Mouse (Mus musculus): Measurements from ENCODE around the gene Pgrmc1. TPM values are rescaled to one million over a fixed set of nuclear protein-coding genes. Genes with fewer than 3 reads are reported as not detected.
A peak's percentile ranks its signal among the peaks of the same experiment; 100 is the strongest.

The Pgrmc1 gene
- polyA plus RNA-seq, 1 experiment from 2014 or later, result 240 TPM

GRCm38 (mm10) chrX:36599656-36600055 lies 1.6 kb downstream of the Pgrmc1 start:
- no peak for TF ChIP-seq CTCF (IDR thresholded peaks at IDR 0.05; ENCODE audit: low read depth)
- no peak for TF ChIP-seq EP300 (optimal IDR thresholded peaks at IDR 0.05)
- Histone ChIP-seq H3K27me3 (ENCODE audit: control insufficient read depth, insufficient read depth, low read length) (no peaks in the 10 kb centered on the region), H3K4me2 (replicated peaks; ENCODE audit: low read depth) (peak overlapping the region; percentile 57), H3K36me3 (ENCODE audit: control insufficient read depth, insufficient read depth, low read length) (no peaks in the 10 kb centered on the region), H3K9ac (ENCODE audit: low read length) (0 out of 2 replicates have a peak overlapping the region, but pooled peaks have one; percentile 4), H3K4me1 (replicated peaks; ENCODE audit: control insufficient read depth, insufficient read depth) (no peaks in the 10 kb centered on the region), H3K27ac (replicated peaks) (no peak overlapping the region), H3K4me3 (ENCODE audit: low read depth, low read length) (peak overlapping the region; percentile 65; the same call in 1 of the 2 replicates), H3K9me3 (ENCODE audit: control insufficient read depth, low read length) (no peaks in the 10 kb centered on the region)
- DNase-seq (ENCODE audit: low spot score), result no peak
- no peak for ATAC-seq (ENCODE audit: low FRiP score, low TSS enrichment)
- 43% methylated on average over 3 of the region's 3 CpGs for WGBS

GRCm38 (mm10) chrX:36600066-36600465 lies 2.1 kb downstream of the Pgrmc1 start:
- Histone ChIP-seq H3K9me3 (ENCODE audit: control insufficient read depth, low read length) (no peaks in the 10 kb centered on the region), H3K27ac (replicated peaks) (no peak overlapping the region), H3K4me2 (replicated peaks; ENCODE audit: low read depth) (no peak overlapping the region; the same call in 1 of the 2 replicates), H3K36me3 (ENCODE audit: control insufficient read depth, insufficient read depth, low read length) (no peaks in the 10 kb centered on the region), H3K4me1 (replicated peaks; ENCODE audit: control insufficient read depth, insufficient read depth) (no peaks in the 10 kb centered on the region), H3K27me3 (ENCODE audit: control insufficient read depth, insufficient read depth, low read length) (no peaks in the 10 kb centered on the region), H3K4me3 (ENCODE audit: low read depth, low read length) (no peak overlapping the region), H3K9ac (ENCODE audit: low read length) (no peak overlapping the region)
- DNase-seq (ENCODE audit: low spot score), result no peak
- 68% methylated on average over 8 of the region's 8 CpGs for WGBS
- no peak for TF ChIP-seq EP300 (optimal IDR thresholded peaks at IDR 0.05)
- no peak for TF ChIP-seq CTCF (IDR thresholded peaks at IDR 0.05; ENCODE audit: low read depth)
- no peak for ATAC-seq (ENCODE audit: low FRiP score, low TSS enrichment)

- 66% methylated on average over 2 of the region's 2 CpGs for WGBS
- no peak for TF ChIP-seq EP300 (optimal IDR thresholded peaks at IDR 0.05)
- no peak for TF ChIP-seq CTCF (IDR thresholded peaks at IDR 0.05; ENCODE audit: low read depth)
- ATAC-seq (ENCODE audit: low FRiP score, low TSS enrichment), result no peak
Observed at GRCm38 (mm10) chrX:36602926-36603325, 4.9 kb downstream of the Pgrmc1 start.

GRCm38 (mm10) chrX:36604040-36604439 lies 6.0 kb downstream of the Pgrmc1 start:
- no peaks in the 10 kb centered on the region for H3K36me3 ChIP-seq (ENCODE audit: control insufficient read depth, insufficient read depth, low read length)
- no peak for TF ChIP-seq EP300 (optimal IDR thresholded peaks at IDR 0.05)
- TF ChIP-seq CTCF (IDR thresholded peaks at IDR 0.05; ENCODE audit: low read depth), result peak; percentile 22; the same call in 1 of the 2 replicates
- DNase-seq (ENCODE audit: low spot score) (peak; percentile 14), ATAC-seq (ENCODE audit: low FRiP score, low TSS enrichment) (peak; percentile 70)
- WGBS, result 65% methylated on average over 4 of the region's 4 CpGs
- no peaks in the 10 kb centered on the region for H3K4me1 ChIP-seq (replicated peaks; ENCODE audit: control insufficient read depth, insufficient read depth)
- H3K9me3 ChIP-seq (ENCODE audit: control insufficient read depth, low read length), result no peaks in the 10 kb centered on the region
- no peaks in the 10 kb centered on the region for H3K27me3 ChIP-seq (ENCODE audit: control insufficient read depth, insufficient read depth, low read length)
- H3K27ac ChIP-seq (replicated peaks), result no peak overlapping the region; the same call in 1 of the 2 replicates
- no peak overlapping the region for H3K4me3 ChIP-seq (ENCODE audit: low read depth, low read length)
- no peak overlapping the region for H3K4me2 ChIP-seq (replicated peaks; ENCODE audit: low read depth)
- H3K9ac ChIP-seq (ENCODE audit: low read length), result no peak overlapping the region

More at GRCm38 (mm10) chrX:36602926-36603325, 4.9 kb downstream of the Pgrmc1 start:
- Histone ChIP-seq H3K9me3 (ENCODE audit: control insufficient read depth, low read length) (no peaks in the 10 kb centered on the region), H3K27me3 (ENCODE audit: control insufficient read depth, insufficient read depth, low read length) (no peaks in the 10 kb centered on the region), H3K4me3 (ENCODE audit: low read depth, low read length) (no peak overlapping the region), H3K9ac (ENCODE audit: low read length) (no peak overlapping the region), H3K4me1 (replicated peaks; ENCODE audit: control insufficient read depth, insufficient read depth) (no peaks in the 10 kb centered on the region), H3K4me2 (replicated peaks; ENCODE audit: low read depth) (no peak overlapping the region), H3K27ac (replicated peaks) (peak overlapping the region; percentile 18; the same call in 1 of the 2 replicates), H3K36me3 (ENCODE audit: control insufficient read depth, insufficient read depth, low read length) (no peaks in the 10 kb centered on the region)
- no peak for DNase-seq (ENCODE audit: low spot score)

GRCm38 (mm10) chrX:36609117-36609516 lies 11.1 kb downstream of the Pgrmc1 start:
- no peak overlapping the region for H3K9ac ChIP-seq (ENCODE audit: low read length)
- no peak overlapping the region for H3K4me3 ChIP-seq (ENCODE audit: low read depth, low read length)
- TF ChIP-seq EP300 (optimal IDR thresholded peaks at IDR 0.05) (no peak), CTCF (IDR thresholded peaks at IDR 0.05; ENCODE audit: low read depth) (no peak)
- no peak overlapping the region for H3K4me2 ChIP-seq (replicated peaks; ENCODE audit: low read depth)
- no peaks in the 10 kb centered on the region for H3K9me3 ChIP-seq (ENCODE audit: control insufficient read depth, low read length)
- WGBS, result 81% methylated on average over 2 of the region's 2 CpGs
- H3K36me3 ChIP-seq (ENCODE audit: control insufficient read depth, insufficient read depth, low read length), result no peaks in the 10 kb centered on the region
- H3K27ac ChIP-seq (replicated peaks), result no peak overlapping the region
- no peaks in the 10 kb centered on the region for H3K4me1 ChIP-seq (replicated peaks; ENCODE audit: control insufficient read depth, insufficient read depth)
- DNase-seq (ENCODE audit: low spot score) (no peak), ATAC-seq (ENCODE audit: low FRiP score, low TSS enrichment) (no peak)
- no peaks in the 10 kb centered on the region for H3K27me3 ChIP-seq (ENCODE audit: control insufficient read depth, insufficient read depth, low read length)

GRCm38 (mm10) chrX:36628102-36628501 lies 30.1 kb downstream of the Pgrmc1 start:
- Histone ChIP-seq H3K9ac (ENCODE audit: low read length) (no peak overlapping the region), H3K27me3 (ENCODE audit: control insufficient read depth, insufficient read depth, low read length) (no peaks in the 10 kb centered on the region), H3K4me3 (ENCODE audit: low read depth, low read length) (no peak overlapping the region), H3K27ac (replicated peaks) (no peak overlapping the region), H3K9me3 (ENCODE audit: control insufficient read depth, low read length) (no peaks in the 10 kb centered on the region), H3K36me3 (ENCODE audit: control insufficient read depth, insufficient read depth, low read length) (no peaks in the 10 kb centered on the region), H3K4me1 (replicated peaks; ENCODE audit: control insufficient read depth, insufficient read depth) (no peaks in the 10 kb centered on the region), H3K4me2 (replicated peaks; ENCODE audit: low read depth) (no peak overlapping the region)
- no peak for ATAC-seq (ENCODE audit: low FRiP score, low TSS enrichment)
- TF ChIP-seq EP300 (optimal IDR thresholded peaks at IDR 0.05) (no peak), CTCF (IDR thresholded peaks at IDR 0.05; ENCODE audit: low read depth) (no peak)
- 52% methylated on average over 3 of the region's 3 CpGs for WGBS
- no peak for DNase-seq (ENCODE audit: low spot score)
